Mouse (Mus musculus) brain, embryonic 18.5 days (tissue): ENCODE data around the gene Nccrp1.
"Not testable (repeated sequence)": the region's sequence is repeated elsewhere in the genome, so short reads cannot be mapped to it uniquely, and the experiment has no call there.

Experiments
- DNase-seq: peaks from one replicate; pipeline ENCODE4 v3.0.0-alpha.2; 2012; ENCODE audit warnings: low read depth, low spot score

Gene Nccrp1

GRCm38 (mm10) chr7:28570291-28570981, 23.4 kb upstream of the Nccrp1 start:
- no peak for DNase-seq

- no peak for DNase-seq
Measured at GRCm38 (mm10) chr7:28568253-28568652, 21.2 kb upstream of the Nccrp1 start.

- no peak for DNase-seq
Measured at GRCm38 (mm10) chr7:28567539-28567938, 20.5 kb upstream of the Nccrp1 start.

GRCm38 (mm10) chr7:28565407-28565806, 18.4 kb upstream of the Nccrp1 start:
- no peak for DNase-seq

DNA sequence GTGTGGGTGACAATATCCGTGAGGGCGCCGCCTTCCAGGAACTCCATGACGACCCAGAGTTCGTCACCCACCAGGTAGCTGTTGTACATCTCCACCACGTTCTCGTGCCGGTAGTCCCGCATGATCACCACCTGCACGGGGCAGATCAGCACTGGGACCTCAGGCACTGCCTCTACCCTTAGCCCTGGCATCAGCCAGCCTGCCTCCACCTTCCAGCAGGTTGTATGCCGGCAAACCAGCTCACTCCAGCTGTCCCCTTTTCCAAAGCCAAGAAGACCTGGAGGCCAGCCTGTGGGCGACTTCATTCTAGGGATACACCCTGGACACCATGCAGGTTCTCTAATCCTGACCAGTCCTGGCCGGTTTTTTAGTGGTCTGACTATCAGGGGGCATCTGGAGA, 15.9 kb upstream of the Nccrp1 start:
- DNase-seq = no peak

GRCm38 (mm10) chr7:28562371-28562770, 15.3 kb upstream of the Nccrp1 start:
- DNase-seq = no peak

- DNase-seq = no peak
Measured at GRCm38 (mm10) chr7:28561967-28562366, 14.9 kb upstream of the Nccrp1 start.

DNA sequence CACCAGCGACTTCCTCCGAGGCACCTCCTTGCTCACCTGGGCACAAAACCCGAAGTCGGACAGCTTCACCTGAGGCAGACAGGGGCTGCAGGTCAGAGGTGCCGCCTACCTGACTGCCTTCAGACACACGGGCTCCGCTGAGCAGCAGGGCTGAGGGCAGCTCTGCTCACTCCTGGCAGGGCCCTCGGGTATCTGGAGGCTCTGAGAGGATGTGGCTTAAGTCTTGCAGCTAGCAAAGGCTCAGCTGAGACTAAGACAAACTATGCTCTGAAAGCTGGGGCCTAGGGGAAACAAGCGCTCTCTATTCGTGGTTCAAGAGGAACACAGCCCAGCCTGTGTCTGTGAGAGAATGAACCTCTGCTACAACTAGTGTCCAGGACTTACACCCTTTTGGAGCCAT, 13.8 kb upstream of the Nccrp1 start:
- no peak for DNase-seq

- DNase-seq = no peak
Measured at GRCm38 (mm10) chr7:28558486-28558885, 11.4 kb upstream of the Nccrp1 start.

DNA sequence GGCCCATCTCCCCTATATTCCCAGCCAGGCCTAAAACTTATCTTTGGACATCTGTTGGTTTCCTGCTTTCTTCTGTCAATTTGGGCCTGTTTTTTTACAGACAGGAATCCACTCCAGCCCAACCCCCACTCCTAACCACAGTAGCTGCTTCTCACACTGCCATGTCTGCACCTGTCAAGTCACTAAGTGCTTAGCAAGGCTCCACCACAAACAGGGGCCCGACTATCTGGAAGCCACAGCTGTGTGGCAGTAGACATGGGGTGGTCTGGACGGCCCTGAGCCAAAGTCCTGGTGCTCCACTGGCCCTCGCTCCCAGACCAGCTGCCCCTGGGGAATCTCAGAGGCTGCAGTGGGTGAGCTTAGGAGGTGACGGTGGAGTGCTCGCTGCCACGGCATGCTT, 10.7 kb upstream of the Nccrp1 start:
- DNase-seq = no peak

- no peak for DNase-seq
Measured at GRCm38 (mm10) chr7:28557069-28557468, 10.0 kb upstream of the Nccrp1 start.

DNA sequence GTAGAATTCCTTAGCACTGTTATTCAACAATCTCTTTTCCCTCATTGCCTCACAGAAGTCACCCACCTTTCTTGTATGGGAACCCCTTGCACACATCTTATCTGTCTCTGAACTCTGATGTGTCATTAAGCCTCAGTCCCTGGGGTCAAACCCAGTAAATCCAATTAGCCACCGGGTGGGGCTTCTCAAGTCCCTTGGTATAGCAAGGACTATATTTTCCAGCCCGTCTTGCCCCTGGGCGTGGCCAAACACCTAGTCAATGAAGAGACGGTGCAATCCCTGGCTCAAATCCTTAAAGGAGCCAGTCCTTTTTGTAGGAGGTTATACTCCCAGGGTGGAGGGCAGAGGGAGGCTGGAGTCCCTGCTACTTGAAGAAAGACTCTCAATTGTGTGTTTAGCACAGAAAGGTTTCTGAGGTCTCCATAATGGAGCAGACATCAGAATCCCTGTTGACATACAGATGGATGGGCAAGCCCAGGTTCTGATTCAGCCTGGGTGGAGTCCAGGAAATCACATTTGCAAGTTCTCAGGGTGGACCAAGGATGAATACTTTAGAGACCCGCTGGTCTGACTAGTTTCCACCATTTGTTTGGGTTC, 9.0 kb upstream of the Nccrp1 start:
- DNase-seq = no peak

DNA sequence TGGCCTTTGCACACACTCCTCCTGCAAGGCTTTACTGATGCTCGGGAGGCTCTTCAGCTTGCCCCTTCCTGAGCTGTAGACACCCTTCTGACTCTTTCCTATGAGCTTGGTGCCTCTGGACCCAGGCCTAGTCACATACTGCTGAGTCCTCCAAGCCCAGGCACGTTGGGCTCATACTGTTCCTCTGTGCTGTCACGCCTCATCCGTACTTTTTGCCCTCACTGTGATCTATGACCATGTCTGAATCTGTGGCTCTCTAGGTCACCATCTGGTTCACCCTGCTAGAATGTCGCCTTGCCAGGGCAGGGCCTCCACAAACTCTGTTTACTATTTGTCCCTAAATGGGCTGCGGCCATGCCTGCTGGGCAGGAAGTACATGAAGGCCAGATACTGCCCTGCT, 6.0 kb upstream of the Nccrp1 start:
- DNase-seq = no peak

DNA sequence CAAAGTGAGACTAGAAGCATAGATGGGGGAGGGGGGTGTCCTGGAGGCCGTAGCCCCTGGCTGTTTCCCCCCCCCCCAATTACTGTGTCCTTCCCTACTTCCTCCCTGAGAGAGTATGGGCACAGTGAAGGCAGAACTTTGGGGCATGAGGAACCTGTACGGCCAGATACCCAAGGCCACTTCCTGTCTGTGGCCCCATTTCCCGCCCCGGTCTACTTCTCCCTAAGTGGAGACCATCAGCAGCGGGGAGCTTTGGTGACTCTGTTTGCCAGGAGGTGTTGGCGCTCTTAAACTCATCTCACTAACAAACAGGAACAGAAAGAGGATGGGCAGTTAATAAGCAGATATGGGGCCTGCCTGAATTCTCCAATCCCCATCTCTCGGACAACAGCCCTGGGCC, 574 bp upstream of the Nccrp1 start:
- no peak for DNase-seq

DNA sequence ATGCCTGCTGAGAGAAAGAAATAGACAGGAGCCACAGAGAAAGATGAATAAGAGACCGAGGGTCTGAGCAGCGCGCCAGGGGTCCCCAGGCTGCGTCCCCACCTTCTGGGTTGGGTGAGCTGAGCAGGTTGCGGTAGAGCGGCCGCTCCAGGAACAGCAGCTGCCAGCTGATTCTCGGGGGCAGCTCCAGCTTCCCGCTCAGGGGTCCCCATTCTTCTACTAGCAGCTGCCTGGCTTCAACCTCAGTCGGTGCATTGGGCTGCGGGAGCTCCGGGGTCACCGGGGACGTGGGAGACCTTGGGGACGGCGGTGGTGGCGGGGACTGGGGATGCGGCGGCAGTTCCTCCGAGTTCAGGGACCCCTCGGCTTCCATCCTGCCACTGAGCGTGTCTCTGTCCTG, 405 bp downstream of the Nccrp1 start:
- no peak for DNase-seq

GRCm38 (mm10) chr7:28545891-28546210, 1.2 kb downstream of the Nccrp1 start:
- DNase-seq = no peak

GRCm38 (mm10) chr7:28545048-28545890, 1.8 kb downstream of the Nccrp1 start:
- no peak for DNase-seq

- no peak for DNase-seq
Measured at GRCm38 (mm10) chr7:28544051-28544601, 2.9 kb downstream of the Nccrp1 start.

GRCm38 (mm10) chr7:28540526-28540925, 6.5 kb downstream of the Nccrp1 start, which contains the start of gene Sycn:
TSS of gene Sycn (plus strand) at chr7:28540885.
- DNase-seq = no peak

- DNase-seq = not testable (repeated sequence)
Measured at GRCm38 (mm10) chr7:28538886-28539285, 8.2 kb downstream of the Nccrp1 start.

DNA sequence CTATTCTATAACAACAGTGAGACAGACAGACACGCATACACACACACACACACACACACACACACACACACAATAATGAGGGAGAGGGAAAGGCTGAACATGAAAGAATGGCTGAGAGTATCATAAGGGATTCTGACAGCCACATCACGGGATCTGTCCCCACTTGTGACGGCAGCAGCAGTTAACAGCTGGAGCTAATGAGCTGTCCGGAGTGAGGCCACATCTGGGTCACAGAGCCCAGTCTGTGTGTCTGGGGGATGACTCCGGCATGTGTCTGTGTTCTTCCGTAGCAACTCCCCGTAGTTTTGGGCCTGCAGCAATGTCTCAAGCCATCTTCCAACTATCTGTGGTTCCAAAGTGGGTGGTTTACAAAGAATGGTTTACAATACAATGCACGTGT, 15.0 kb downstream of the Nccrp1 start:
- no peak for DNase-seq

GRCm38 (mm10) chr7:28527922-28528719, 18.9 kb downstream of the Nccrp1 start:
- DNase-seq = no peak
